Mouse (Mus musculus) limb, embryonic 12.5 days (tissue): ENCODE measurements around the gene Ywhab. TPM values are rescaled to one million over a fixed set of nuclear protein-coding genes. Genes with fewer than 3 reads are reported as not detected.

Source experiments
- ATAC-seq: fragments of 200-750 bp; cut with Nextera tagmentation; 2 replicates; pipeline ENCODE4 v1.8.0; 2017; ENCODE audit warnings: low read depth, moderate TSS enrichment; ENCODE audit not compliant: insufficient number of reproducible peaks, insufficient read depth, low FRiP score, low TSS enrichment
- H3K27ac ChIP-seq: fragments of 300-500 bp; sonication (generic); 2 replicates; pipeline ENCODE4 v1.5.1; 2016; ENCODE audit warnings: mild to moderate bottlenecking, moderate library complexity
- H3K27me3 ChIP-seq: fragments of 300-500 bp; sonication (generic); 2 replicates; pipeline ENCODE4 v1.6.1; 2016; ENCODE audit warnings: mild to moderate bottlenecking, moderate library complexity
- H3K36me3 ChIP-seq: fragments of 300-500 bp; sonication (generic); 2 replicates; pipeline ENCODE4 v1.6.1; 2016; ENCODE audit warnings: mild to moderate bottlenecking, moderate library complexity
- H3K4me1 ChIP-seq: fragments of 300-500 bp; sonication (generic); replicated peaks from 2 replicates; pipeline ENCODE4 v1.6.1; 2016
- H3K4me2 ChIP-seq: fragments of 300-500 bp; sonication (generic); 2 replicates; pipeline ENCODE4 v1.6.1; 2016; ENCODE audit warnings: mild to moderate bottlenecking, moderate library complexity
- H3K4me3 ChIP-seq: fragments of 300-500 bp; sonication (generic); replicated peaks from 2 replicates; pipeline ENCODE4 v1.5.1; 2016; ENCODE audit warnings: mild to moderate bottlenecking
- H3K9ac ChIP-seq: fragments of 300-500 bp; sonication (generic); replicated peaks from 2 replicates; pipeline ENCODE4 v1.6.1; 2016; ENCODE audit warnings: mild to moderate bottlenecking, moderate library complexity
- H3K9me3 ChIP-seq: fragments of 300-500 bp; sonication (generic); 2 replicates; pipeline ENCODE4 v1.6.1; 2016; ENCODE audit warnings: mild to moderate bottlenecking, moderate library complexity
- WGBS: fragments of 180-500 bp; shearing (Covaris S2); methylation state at CpG from one replicate; pipeline ENCODE4 v1.1.7; 2016; 5-methylcytosine and 5-hydroxymethylcytosine counted together
- polyA plus RNA-seq: library from polyadenylated mRNA; unstranded; fragments of >200 nt; fragmentation: Nextera tagmentation; extraction: Ambion mirVana; gene quantifications from 2 replicates; pipeline ENCODE4 v1.2.1, GENCODE M21; 2016

Gene Ywhab
- polyA plus RNA-seq, 1 experiment from 2014 or later, result 315 TPM

DNA sequence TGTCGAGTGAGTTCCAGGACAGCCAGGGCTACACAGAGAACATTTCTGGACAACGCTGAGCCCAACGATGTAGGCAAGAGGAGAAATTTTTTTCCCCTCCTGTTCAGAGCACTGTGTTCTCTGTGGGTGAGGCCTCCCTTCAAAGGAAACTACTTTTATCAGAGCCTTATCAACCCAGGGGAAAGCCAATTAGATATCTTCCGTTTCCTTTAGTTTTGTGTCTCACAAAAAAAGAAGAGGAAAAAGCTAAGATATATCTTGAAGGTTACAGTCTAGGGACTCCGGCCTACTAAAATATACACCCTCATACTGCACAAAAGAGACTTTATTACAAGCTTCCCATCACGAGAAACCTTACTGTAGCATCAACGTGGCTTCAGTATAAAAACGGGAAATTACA is 7.5 kb upstream of the Ywhab start:
- no peaks in the 10 kb centered on the region for H3K9me3 ChIP-seq
- H3K4me1 ChIP-seq, result no peaks in the 10 kb centered on the region
- H3K9ac ChIP-seq, result no peak overlapping the region
- H3K36me3 ChIP-seq, result no peaks in the 10 kb centered on the region
- no peak overlapping the region for H3K27ac ChIP-seq
- H3K4me3 ChIP-seq, result no peak overlapping the region
- 86% methylated on average over 8 of the region's 8 CpGs for WGBS
- no peaks in the 10 kb centered on the region for H3K27me3 ChIP-seq
- ATAC-seq, result no peak
- no peak overlapping the region for H3K4me2 ChIP-seq

DNA sequence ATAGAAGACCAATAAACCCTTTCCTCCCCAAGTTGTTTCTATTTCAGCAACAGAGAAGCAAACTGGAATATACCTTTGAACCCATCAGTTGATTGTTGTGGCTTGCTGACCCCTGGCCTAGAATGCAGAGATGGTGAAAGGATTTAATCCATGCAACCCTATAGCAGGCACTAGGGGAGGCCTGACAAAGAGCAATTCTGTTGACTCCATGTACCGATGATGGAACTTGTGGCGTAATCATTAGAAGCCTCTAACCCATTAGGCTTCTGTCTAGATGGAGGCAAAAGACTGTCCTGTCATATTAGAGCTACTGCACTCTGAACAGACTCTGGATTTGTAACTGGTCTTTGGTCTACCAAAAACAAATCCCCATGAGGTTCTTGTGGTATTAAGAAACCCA is 1.9 kb upstream of the Ywhab start:
- H3K9me3 ChIP-seq, result no peaks in the 10 kb centered on the region

DNA sequence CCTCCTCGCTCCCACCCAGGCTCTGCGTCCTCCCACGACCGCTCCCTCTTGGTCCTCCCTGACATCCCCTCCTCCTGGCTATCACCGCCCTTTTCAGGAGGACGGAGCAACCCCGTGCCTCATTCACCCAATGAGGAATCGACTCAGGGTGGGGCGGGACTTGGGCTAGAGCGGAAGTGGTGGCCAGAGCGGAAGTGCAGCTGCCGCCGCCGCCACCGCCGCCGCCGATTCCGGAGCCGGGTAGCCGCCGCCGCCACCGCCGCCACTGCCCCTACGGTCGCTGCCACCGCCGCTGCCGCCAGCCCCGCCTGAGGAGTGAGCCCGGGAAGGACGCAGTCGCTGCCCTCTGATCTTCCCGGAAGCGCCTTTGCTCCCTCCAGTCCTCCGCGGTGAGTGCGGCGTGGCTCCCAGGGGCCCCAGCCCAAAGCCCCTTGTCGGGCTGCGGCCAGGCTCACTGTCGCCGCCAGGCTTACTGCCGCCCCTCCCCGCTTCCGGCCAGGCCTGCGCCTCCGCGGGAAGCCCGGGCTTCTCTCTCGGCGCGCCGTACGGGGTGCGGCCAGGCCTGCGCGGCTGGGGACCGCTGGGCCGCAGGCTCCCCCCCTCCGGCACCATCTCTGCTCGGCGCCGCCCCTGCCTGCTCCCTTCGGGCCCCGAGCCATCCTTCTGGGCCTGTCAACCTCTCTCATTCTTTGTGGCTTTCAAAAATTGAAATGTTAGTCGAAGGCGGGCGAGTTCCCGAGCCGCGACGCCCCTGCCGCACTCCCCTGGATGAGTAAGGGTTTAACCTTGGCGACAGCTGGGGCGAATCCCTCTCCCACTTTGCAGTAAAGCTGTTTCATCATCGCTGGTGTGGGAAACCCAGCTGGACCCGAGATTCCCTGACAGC is 460 bp downstream of the Ywhab start:
- H3K4me2 ChIP-seq, result peak overlapping the region; percentile 86
- WGBS, result under 1% methylated on average over 70 of the region's 79 CpGs
- H3K9ac ChIP-seq, result peak overlapping the region; percentile 94
- no peaks in the 10 kb centered on the region for H3K27me3 ChIP-seq
- H3K9me3 ChIP-seq, result no peaks in the 10 kb centered on the region
- peak; percentile 100 for ATAC-seq
- peaks cover 16% of the 10 kb centered on the region for H3K4me1 ChIP-seq
- peaks cover 15% of the 10 kb centered on the region for H3K36me3 ChIP-seq
- peak overlapping the region; percentile 95 for H3K27ac ChIP-seq
- peak overlapping the region; percentile 98 for H3K4me3 ChIP-seq

More for the DNA sequence above, 1.9 kb upstream of the Ywhab start:
- Histone ChIP-seq H3K36me3 (peaks cover 8% of the 10 kb centered on the region), H3K27me3 (no peaks in the 10 kb centered on the region), H3K4me3 (no peak overlapping the region), H3K27ac (no peak overlapping the region), H3K4me1 (peaks cover 16% of the 10 kb centered on the region), H3K9ac (no peak overlapping the region), H3K4me2 (no peak overlapping the region)
- 94% methylated on average over 2 of the region's 2 CpGs for WGBS
- no peak for ATAC-seq

DNA sequence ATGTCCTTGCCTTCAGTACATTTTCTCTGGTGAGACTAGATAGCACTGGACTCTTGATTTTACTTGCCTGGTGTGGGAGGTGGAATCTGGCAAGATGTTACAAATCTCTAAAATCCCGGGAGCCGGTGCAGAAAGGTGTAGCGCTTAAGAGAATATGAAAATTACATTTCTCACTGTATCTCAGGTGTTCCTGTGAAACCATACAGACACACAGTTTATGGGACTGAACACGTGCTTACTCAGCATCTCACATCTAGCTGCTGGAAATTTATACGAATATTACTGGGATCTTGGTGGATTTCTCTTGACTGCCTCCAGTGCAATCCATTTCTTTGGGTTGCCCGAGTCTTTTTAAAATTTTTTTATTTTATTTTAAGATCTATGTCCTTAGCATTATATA is 1.5 kb downstream of the Ywhab start:
- Histone ChIP-seq H3K9ac (peak overlapping the region; percentile 94), H3K4me2 (peak overlapping the region; percentile 86), H3K9me3 (no peaks in the 10 kb centered on the region), H3K4me1 (peaks cover 19% of the 10 kb centered on the region), H3K36me3 (peaks cover 17% of the 10 kb centered on the region), H3K4me3 (peak overlapping the region; percentile 98), H3K27me3 (no peaks in the 10 kb centered on the region), H3K27ac (no peak overlapping the region)
- WGBS, result 82% methylated on average over 6 of the region's 6 CpGs
- no peak for ATAC-seq

DNA sequence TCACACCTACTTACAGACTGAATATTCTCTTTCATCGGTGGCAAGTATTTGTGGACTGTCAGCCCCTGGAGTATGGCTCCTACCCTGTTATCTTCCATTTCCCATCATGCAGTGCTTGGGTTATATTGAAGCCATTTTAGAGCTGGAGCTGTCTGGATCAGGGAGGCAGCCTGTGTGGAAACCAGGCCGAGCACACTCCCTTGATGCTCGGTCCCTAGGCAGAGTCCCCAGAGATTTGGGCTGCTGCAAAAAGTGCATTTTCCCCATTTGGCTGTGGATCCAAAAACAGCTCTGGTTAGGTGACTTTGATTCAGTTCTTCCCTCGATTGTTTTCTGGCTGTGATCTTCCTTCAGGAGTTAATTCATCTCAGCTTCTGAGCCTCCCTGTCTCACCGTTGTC is 2.1 kb downstream of the Ywhab start:
- peak overlapping the region; percentile 86 for H3K4me2 ChIP-seq
- peaks cover 19% of the 10 kb centered on the region for H3K4me1 ChIP-seq
- 80% methylated on average over 5 of the region's 5 CpGs for WGBS
- peaks cover 19% of the 10 kb centered on the region for H3K36me3 ChIP-seq
- H3K4me3 ChIP-seq, result peak overlapping the region; percentile 12; the same call in 1 of the 2 replicates
- H3K27ac ChIP-seq, result no peak overlapping the region
- no peak overlapping the region for H3K9ac ChIP-seq
- ATAC-seq, result no peak
- no peaks in the 10 kb centered on the region for H3K27me3 ChIP-seq
- H3K9me3 ChIP-seq, result no peaks in the 10 kb centered on the region

DNA sequence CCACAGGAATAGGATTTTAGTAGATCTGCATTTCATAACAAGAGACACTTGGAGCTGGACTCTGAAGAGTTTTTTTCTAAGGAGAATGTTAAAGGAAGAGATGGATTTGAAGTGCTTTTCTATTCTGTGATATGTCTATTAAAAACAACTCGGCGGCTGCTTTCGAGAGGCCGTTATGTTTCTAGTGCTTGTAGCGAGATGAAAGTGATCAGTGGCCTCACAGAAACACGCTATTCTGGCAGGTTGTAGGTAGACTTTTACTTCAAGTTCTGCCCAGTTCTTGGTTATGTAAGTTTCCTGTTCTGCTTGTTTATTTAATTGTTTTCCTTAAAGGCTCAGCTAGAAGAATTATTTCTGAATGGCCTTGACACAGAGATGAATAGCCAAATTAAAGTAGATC is 4.2 kb downstream of the Ywhab start:
- H3K9me3 ChIP-seq, result no peaks in the 10 kb centered on the region
- no peak overlapping the region for H3K4me2 ChIP-seq
- H3K4me1 ChIP-seq, result peaks cover 19% of the 10 kb centered on the region
- H3K4me3 ChIP-seq, result no peak overlapping the region
- no peak overlapping the region for H3K9ac ChIP-seq
- 92% methylated on average over 6 of the region's 6 CpGs for WGBS
- no peak for ATAC-seq
- peaks cover 19% of the 10 kb centered on the region for H3K36me3 ChIP-seq
- no peaks in the 10 kb centered on the region for H3K27me3 ChIP-seq
- no peak overlapping the region for H3K27ac ChIP-seq

DNA sequence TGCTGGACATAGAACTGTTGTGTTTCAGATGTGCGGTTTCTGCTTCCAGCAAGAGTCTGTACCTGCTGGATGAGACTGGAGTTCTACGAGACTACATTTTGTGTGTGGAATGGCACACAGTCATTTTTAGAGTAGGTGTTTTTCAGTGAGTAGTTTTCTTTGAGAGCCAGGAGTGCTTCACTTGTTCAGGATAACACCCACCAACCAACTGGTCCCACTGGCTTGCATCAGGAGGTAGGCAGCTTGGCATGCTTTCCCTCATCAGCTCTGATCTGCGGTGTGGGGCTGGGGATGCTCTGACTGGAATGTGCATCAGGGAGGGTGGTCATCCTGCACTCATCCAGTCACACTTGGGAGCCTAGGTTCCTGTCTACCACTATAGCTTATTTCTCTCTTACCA is 7.9 kb downstream of the Ywhab start:
- no peak overlapping the region for H3K9ac ChIP-seq
- WGBS, result 92% methylated on average over 3 of the region's 3 CpGs
- H3K9me3 ChIP-seq, result no peaks in the 10 kb centered on the region
- no peak overlapping the region for H3K4me3 ChIP-seq
- no peak overlapping the region for H3K27ac ChIP-seq
- no peak for ATAC-seq
- H3K4me2 ChIP-seq, result no peak overlapping the region
- peaks cover 13% of the 10 kb centered on the region for H3K36me3 ChIP-seq
- no peaks in the 10 kb centered on the region for H3K27me3 ChIP-seq
- H3K4me1 ChIP-seq, result peaks cover 21% of the 10 kb centered on the region

DNA sequence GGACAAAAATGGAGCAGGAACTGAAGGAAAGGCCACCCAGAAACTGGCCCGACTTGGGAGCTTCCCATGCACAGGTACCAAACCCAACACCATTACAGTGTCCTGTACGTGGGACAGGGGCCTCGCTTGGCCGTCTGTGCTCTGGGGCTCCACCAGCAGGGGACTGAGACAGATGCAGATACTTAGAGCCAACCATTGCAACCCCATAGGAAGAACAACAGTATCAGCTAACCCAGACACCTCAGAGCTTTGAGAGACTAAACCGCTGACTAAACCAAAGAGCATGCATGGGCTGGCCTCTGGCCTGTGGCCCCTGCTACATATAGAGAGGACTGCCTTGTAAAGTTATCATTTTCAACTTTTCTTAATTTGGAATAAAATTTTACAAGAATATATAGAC is 9.7 kb downstream of the Ywhab start:
- Histone ChIP-seq H3K4me2 (no peak overlapping the region), H3K36me3 (peaks cover 3% of the 10 kb centered on the region; the same call in 1 of the 2 replicates), H3K9ac (no peak overlapping the region), H3K27ac (no peak overlapping the region), H3K27me3 (no peaks in the 10 kb centered on the region), H3K4me3 (no peak overlapping the region), H3K4me1 (peaks cover 21% of the 10 kb centered on the region), H3K9me3 (no peaks in the 10 kb centered on the region)
- ATAC-seq, result no peak
- WGBS, result 73% methylated on average over 5 of the region's 5 CpGs

DNA sequence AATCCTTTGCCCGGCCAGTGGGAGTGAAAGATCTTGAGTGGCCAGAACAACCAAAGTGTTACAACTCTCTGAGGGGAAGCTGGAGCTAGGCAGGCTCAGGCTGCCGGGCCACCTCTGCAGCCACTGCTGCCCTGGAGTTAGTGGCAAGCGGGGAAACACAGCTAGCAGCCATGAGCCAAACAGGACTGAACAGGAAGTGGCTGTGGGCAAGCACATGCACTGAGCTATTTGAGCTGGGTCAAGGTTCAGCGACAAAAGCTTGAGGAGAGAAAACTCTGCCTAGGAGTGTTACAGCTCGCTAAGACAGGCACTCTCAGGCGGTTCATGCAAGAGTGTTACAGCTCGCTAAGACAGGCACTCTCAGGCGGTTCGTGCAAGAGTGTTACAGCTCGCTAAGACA is 12.2 kb downstream of the Ywhab start:
- no peak overlapping the region for H3K9ac ChIP-seq
- WGBS, result 66% methylated on average over 10 of the region's 10 CpGs
- ATAC-seq, result no peak
- H3K9me3 ChIP-seq, result no peaks in the 10 kb centered on the region
- peaks cover 8% of the 10 kb centered on the region for H3K36me3 ChIP-seq
- H3K27ac ChIP-seq, result peak overlapping the region; percentile 59; the same call in 1 of the 2 replicates
- no peaks in the 10 kb centered on the region for H3K27me3 ChIP-seq
- no peak overlapping the region for H3K4me3 ChIP-seq
- no peak overlapping the region for H3K4me2 ChIP-seq
- H3K4me1 ChIP-seq, result peaks cover 17% of the 10 kb centered on the region

DNA sequence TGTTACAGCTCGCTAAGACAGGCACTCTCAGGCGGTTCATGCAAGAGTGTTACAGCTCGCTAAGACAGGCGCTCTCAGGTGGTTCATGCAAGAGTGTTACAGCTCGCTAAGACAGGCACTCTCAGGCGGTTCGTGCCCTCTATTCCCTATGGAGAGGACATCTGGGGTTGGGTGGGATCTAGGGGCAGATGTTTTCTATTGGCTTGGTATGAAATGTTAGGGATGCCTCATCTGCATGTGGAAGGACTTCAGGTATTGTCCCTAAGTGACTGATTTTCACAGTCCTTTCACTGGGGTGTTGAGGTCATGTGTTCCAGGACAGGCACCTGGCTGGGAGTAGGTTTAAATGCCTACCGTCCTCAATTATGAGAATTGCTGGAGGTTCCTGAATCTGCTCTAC is 12.8 kb downstream of the Ywhab start:
- 85% methylated on average over 8 of the region's 8 CpGs for WGBS
- H3K9ac ChIP-seq, result no peak overlapping the region
- no peak overlapping the region for H3K4me2 ChIP-seq
- H3K36me3 ChIP-seq, result peaks cover 14% of the 10 kb centered on the region
- peaks cover 17% of the 10 kb centered on the region for H3K4me1 ChIP-seq
- no peak overlapping the region for H3K4me3 ChIP-seq
- H3K9me3 ChIP-seq, result no peaks in the 10 kb centered on the region
- H3K27ac ChIP-seq, result no peak overlapping the region
- no peak for ATAC-seq
- no peaks in the 10 kb centered on the region for H3K27me3 ChIP-seq

DNA sequence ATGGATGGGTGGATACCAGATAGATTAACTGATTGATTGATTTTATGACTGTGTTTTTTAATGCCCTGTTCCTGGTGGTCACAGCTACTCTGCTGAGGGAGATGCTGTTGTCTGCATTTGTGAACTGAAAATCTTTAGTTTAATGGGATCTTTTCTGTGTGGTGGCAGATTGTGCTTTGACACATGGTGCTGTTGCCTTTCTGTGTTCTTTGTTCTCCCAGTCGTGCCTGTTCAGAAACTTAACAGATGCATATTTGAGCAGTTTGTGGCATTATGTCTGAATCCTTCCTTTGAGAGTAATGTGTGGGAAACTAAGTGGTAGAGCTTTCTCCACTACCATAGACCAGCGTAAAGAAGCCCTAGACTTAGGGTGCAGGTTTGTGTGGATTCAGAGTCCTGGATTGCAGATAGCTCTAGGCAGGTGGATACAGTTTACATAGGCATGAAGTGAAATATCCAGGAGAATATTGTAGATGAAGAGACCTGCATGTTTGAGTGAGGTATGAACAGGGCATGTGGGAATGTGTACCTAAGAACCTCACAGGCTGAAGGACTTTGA is 13.3 kb downstream of the Ywhab start:
- Histone ChIP-seq H3K4me1 (peaks cover 17% of the 10 kb centered on the region), H3K4me2 (no peak overlapping the region), H3K27ac (no peak overlapping the region), H3K36me3 (peaks cover 19% of the 10 kb centered on the region), H3K4me3 (no peak overlapping the region), H3K9me3 (no peaks in the 10 kb centered on the region), H3K27me3 (no peaks in the 10 kb centered on the region), H3K9ac (no peak overlapping the region)
- ATAC-seq, result no peak
- WGBS, result 88% methylated on average over 2 of the region's 2 CpGs
